Mouse (Mus musculus) embryonic facial prominence, embryonic 12.5 days (tissue): ENCODE measurements at regions not wholly inside any gene's neighbourhood (a gene's known extent, or its start where the extent isn't known, plus 50 kb on each side); places are given as distances from the start of the nearest gene placed in this dataset.
A peak's percentile ranks its signal among the peaks of the same experiment; 100 is the strongest.

Source experiments
- ATAC-seq: fragments of 200-750 bp; cut with Nextera tagmentation; 2 replicates; pipeline ENCODE4 v1.8.0; 2017; ENCODE audit not compliant: insufficient number of reproducible peaks, insufficient read depth, low FRiP score, low TSS enrichment
- H3K27ac ChIP-seq: fragments of 300-500 bp; sonication (generic); 2 replicates; pipeline ENCODE4 v1.5.1; 2016; ENCODE audit warnings: mild to moderate bottlenecking
- H3K27me3 ChIP-seq: fragments of 300-500 bp; sonication (generic); 2 replicates; pipeline ENCODE4 v1.6.1; 2016; ENCODE audit warnings: mild to moderate bottlenecking, moderate library complexity
- H3K36me3 ChIP-seq: fragments of 300-500 bp; sonication (generic); 2 replicates; pipeline ENCODE4 v1.6.1; 2016; ENCODE audit warnings: mild to moderate bottlenecking
- H3K4me1 ChIP-seq: fragments of 300-500 bp; sonication (generic); 2 replicates; pipeline ENCODE4 v1.6.1; 2016
- H3K4me2 ChIP-seq: fragments of 300-500 bp; sonication (generic); replicated peaks from 2 replicates; pipeline ENCODE4 v1.6.1; 2016; ENCODE audit warnings: mild to moderate bottlenecking, moderate library complexity
- H3K4me3 ChIP-seq: fragments of 300-500 bp; sonication (generic); 2 replicates; pipeline ENCODE4 v1.5.1; 2016; ENCODE audit warnings: mild to moderate bottlenecking
- H3K9ac ChIP-seq: fragments of 300-500 bp; sonication (generic); 2 replicates; pipeline ENCODE4 v1.6.1; 2016; ENCODE audit warnings: mild to moderate bottlenecking, moderate library complexity
- H3K9me3 ChIP-seq: fragments of 300-500 bp; sonication (generic); 2 replicates; pipeline ENCODE4 v1.6.1; 2016; ENCODE audit warnings: mild to moderate bottlenecking, moderate library complexity
- WGBS: fragments of 180-500 bp; shearing (Covaris S2); methylation state at CpG from one replicate; pipeline ENCODE4 v1.1.7; 2016; 5-methylcytosine and 5-hydroxymethylcytosine counted together

DNA sequence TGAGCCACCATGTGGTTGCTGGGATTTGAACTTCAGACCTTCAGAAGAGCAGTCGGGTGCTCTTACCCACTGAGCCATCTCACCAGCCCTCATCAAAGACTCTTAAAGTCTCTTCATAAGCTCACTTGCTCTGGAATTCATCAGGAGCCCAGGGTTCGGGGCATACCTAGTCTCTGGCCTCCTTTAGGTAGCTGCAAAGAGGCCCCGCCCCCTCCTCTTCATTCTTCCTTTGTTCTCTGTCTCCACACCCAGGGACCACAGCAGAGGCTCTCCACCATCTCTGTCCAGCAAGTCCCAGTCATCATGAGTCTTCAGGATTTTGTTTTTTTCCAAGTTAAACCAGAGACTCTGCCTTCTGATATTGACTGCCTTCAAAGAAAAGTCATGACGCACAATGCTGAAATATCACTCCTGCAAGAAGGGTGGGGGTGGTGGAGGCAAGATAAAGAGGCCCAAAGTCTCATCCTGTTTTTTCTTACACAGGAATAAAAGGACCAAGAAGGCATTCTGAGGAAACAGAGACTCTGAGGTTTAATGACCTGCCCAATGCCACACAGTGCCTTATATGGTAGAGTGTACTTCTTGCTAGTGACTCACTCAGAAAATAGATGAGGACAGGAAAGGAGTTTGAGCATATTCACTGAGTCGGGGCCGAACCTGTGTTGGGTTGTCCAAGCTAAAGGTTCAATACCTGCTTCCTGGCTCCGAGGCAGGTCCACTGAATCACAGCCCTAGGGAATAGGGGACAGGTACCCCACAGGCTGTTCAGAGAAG lies 211.9 kb downstream of the Xxylt1 start:
- no peak overlapping the region for H3K9ac ChIP-seq
- H3K9me3 ChIP-seq: no peaks in the 10 kb centered on the region
- ATAC-seq: no peak
- no peaks in the 10 kb centered on the region for H3K27me3 ChIP-seq
- H3K27ac ChIP-seq: no peak overlapping the region
- WGBS: 86% methylated on average over 7 of the region's 7 CpGs
- H3K4me2 ChIP-seq: no peak overlapping the region
- no peaks in the 10 kb centered on the region for H3K36me3 ChIP-seq
- peaks cover 11% of the 10 kb centered on the region; the same call in 1 of the 2 replicates for H3K4me1 ChIP-seq
- no peak overlapping the region for H3K4me3 ChIP-seq

- Histone ChIP-seq H3K9ac (no peak overlapping the region), H3K4me1 (peaks cover 11% of the 10 kb centered on the region; the same call in 1 of the 2 replicates), H3K36me3 (no peaks in the 10 kb centered on the region), H3K27ac (no peak overlapping the region), H3K4me2 (0 out of 2 replicates have a peak overlapping the region, but pooled peaks have one; percentile 1), H3K4me3 (no peak overlapping the region), H3K27me3 (no peaks in the 10 kb centered on the region), H3K9me3 (no peaks in the 10 kb centered on the region)
- ATAC-seq: no peak
- 45% methylated on average over 14 of the region's 14 CpGs for WGBS
These were observed 211.1 kb downstream of the Xxylt1 start for GRCm38 (mm10) chr16:30870110-30870509.

DNA sequence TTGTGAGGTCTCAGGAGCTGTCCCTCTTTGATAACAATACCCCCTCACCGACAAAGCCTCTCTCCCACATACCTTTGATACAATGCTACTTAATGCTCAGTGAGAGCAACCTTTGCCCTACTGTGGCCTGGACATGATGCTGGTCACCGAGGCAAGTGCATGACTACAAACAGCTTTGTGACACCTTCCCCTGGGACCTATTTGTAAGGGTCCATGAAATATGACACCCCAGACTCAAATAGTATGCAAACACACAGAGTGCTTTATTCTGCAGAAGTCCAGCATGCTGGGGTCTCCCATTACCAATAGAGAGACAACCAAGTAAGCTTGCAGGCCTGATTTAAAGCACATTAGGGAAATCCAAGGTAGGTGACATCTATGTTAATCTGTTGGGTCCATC lies 210.6 kb downstream of the Xxylt1 start:
- Histone ChIP-seq H3K27ac (no peak overlapping the region), H3K36me3 (no peaks in the 10 kb centered on the region), H3K9me3 (no peaks in the 10 kb centered on the region), H3K4me3 (no peak overlapping the region), H3K9ac (no peak overlapping the region), H3K4me2 (no peak overlapping the region), H3K27me3 (no peaks in the 10 kb centered on the region), H3K4me1 (peaks cover 11% of the 10 kb centered on the region; the same call in 1 of the 2 replicates)
- ATAC-seq: no peak
- WGBS: 15% methylated on average over 2 of the region's 2 CpGs

DNA sequence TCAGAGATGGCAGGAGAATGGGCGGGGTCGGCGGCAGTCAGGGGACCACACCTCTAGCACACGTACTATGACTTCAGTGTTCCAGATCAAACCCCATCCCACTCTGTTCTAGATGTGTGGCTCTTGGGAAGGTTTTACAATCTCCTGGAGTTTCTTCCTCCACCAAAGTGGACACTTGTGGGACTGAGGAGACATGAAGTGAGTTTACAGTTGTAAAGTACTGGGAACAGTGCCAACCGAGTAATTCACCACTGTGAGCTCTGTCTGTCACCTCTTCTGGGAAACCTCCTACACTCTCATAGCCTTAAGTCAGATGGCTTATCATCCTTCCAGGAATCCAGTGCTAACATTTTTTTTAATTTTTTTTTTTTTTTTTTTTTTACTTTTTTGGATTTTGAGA lies 209.1 kb downstream of the Xxylt1 start:
- H3K36me3 ChIP-seq: no peaks in the 10 kb centered on the region
- peaks cover 11% of the 10 kb centered on the region; the same call in 1 of the 2 replicates for H3K4me1 ChIP-seq
- no peak overlapping the region for H3K27ac ChIP-seq
- H3K27me3 ChIP-seq: no peaks in the 10 kb centered on the region
- no peak overlapping the region for H3K4me2 ChIP-seq
- WGBS: 88% methylated on average over 5 of the region's 5 CpGs
- H3K4me3 ChIP-seq: no peak overlapping the region
- ATAC-seq: no peak
- H3K9ac ChIP-seq: no peak overlapping the region
- no peaks in the 10 kb centered on the region for H3K9me3 ChIP-seq

- ATAC-seq: peak; percentile 32; the same call in 1 of the 2 replicates
- H3K4me1 ChIP-seq: peaks cover 11% of the 10 kb centered on the region; the same call in 1 of the 2 replicates
- 0 out of 2 replicates have a peak, but pooled peaks cover 2% of the 10 kb centered on the region for H3K27me3 ChIP-seq
- H3K4me3 ChIP-seq: no peak overlapping the region
- 41% methylated on average over 26 of the region's 26 CpGs for WGBS
- no peaks in the 10 kb centered on the region for H3K9me3 ChIP-seq
- H3K9ac ChIP-seq: no peak overlapping the region
- no peak overlapping the region for H3K27ac ChIP-seq
- no peaks in the 10 kb centered on the region for H3K36me3 ChIP-seq
- peak overlapping the region; percentile 24; the same call in 1 of the 2 replicates for H3K4me2 ChIP-seq
These were observed 207.6 kb downstream of the Xxylt1 start for GRCm38 (mm10) chr16:30873493-30874211.

DNA sequence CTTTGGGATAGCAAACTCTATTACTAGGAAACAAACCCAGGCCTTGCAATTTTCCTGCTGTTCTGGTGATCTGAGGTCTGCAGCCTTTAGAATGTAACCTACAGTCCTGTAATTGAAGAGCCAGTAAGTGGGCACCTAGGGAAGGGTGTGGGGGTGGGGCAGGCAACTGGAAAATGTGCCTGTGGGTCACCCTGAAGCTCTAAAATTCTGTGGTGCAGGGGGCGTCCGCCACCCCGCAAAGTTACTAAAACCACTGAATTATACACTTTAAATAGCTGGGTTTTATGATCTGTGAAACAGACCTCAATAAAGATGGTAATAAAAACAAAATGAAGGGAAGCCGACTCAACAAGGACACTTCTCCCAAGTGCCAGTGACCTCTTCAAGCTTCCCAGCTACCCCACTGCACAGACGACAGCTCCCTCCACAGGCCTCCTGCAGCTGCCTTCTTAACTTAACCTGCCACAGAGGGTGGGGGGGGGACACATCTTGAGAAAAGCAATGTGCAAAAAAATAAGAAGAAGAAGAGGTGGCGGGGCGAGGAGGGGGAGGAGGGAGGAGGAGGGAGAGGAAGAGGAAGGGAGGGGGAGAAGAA lies 205.9 kb downstream of the Xxylt1 start:
- H3K4me2 ChIP-seq: no peak overlapping the region
- no peak for ATAC-seq
- no peak overlapping the region for H3K4me3 ChIP-seq
- peaks cover 7% of the 10 kb centered on the region; the same call in 1 of the 2 replicates for H3K4me1 ChIP-seq
- no peaks in the 10 kb centered on the region for H3K9me3 ChIP-seq
- H3K36me3 ChIP-seq: no peaks in the 10 kb centered on the region
- 73% methylated on average over 7 of the region's 7 CpGs for WGBS
- 0 out of 2 replicates have a peak, but pooled peaks cover 4% of the 10 kb centered on the region for H3K27me3 ChIP-seq
- H3K9ac ChIP-seq: no peak overlapping the region
- H3K27ac ChIP-seq: no peak overlapping the region

DNA sequence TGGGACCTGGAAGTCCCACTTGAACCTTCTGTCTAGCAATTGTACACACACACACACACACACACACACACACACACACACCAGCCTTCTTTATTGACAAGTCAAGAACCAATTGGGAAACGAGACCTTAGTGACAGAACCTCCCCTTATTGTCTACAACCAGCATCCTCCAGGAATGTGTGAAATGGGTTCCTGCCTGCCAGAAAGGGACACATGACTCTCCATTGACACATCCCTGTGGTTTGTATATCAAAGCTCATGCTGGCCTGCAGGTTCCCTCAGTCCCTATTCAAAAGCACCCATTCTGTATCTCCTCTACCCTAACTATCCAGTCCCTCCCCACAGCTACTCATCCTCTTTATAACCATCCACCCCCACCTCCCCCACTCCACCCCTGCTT lies 202.4 kb downstream of the Xxylt1 start:
- H3K9ac ChIP-seq: no peak overlapping the region
- no peak for ATAC-seq
- WGBS: 86% methylated on average over 1 of the region's 1 CpGs

GRCm38 (mm10) chr16:30879878-30880277 lies 201.4 kb downstream of the Xxylt1 start:
- H3K9me3 ChIP-seq: no peaks in the 10 kb centered on the region
- H3K27ac ChIP-seq: no peak overlapping the region
- H3K9ac ChIP-seq: no peak overlapping the region
- H3K4me3 ChIP-seq: no peak overlapping the region
- no peaks in the 10 kb centered on the region for H3K36me3 ChIP-seq
- 89% methylated on average over 1 of the region's 1 CpGs for WGBS
- H3K27me3 ChIP-seq: 0 out of 2 replicates have a peak, but pooled peaks cover 4% of the 10 kb centered on the region
- H3K4me1 ChIP-seq: no peaks in the 10 kb centered on the region
- no peak for ATAC-seq
- no peak overlapping the region for H3K4me2 ChIP-seq

More for the DNA sequence above, 202.4 kb downstream of the Xxylt1 start:
- Histone ChIP-seq H3K4me3 (no peak overlapping the region), H3K27me3 (0 out of 2 replicates have a peak, but pooled peaks cover 4% of the 10 kb centered on the region), H3K4me2 (no peak overlapping the region), H3K27ac (no peak overlapping the region), H3K9me3 (no peaks in the 10 kb centered on the region), H3K36me3 (no peaks in the 10 kb centered on the region), H3K4me1 (0 out of 2 replicates have a peak, but pooled peaks cover 2% of the 10 kb centered on the region)

- WGBS: 86% methylated on average over 3 of the region's 3 CpGs
These were observed 200.6 kb downstream of the Xxylt1 start for GRCm38 (mm10) chr16:30880682-30881081.

GRCm38 (mm10) chr16:30881186-30881585 lies 200.0 kb downstream of the Xxylt1 start:
- Histone ChIP-seq H3K4me1 (no peaks in the 10 kb centered on the region), H3K36me3 (no peaks in the 10 kb centered on the region), H3K4me3 (no peak overlapping the region), H3K27me3 (0 out of 2 replicates have a peak, but pooled peaks cover 4% of the 10 kb centered on the region), H3K27ac (no peak overlapping the region), H3K4me2 (no peak overlapping the region), H3K9me3 (no peaks in the 10 kb centered on the region), H3K9ac (no peak overlapping the region)
- ATAC-seq: no peak
- WGBS: 75% methylated on average over 5 of the region's 5 CpGs

More at GRCm38 (mm10) chr16:30880682-30881081, 200.6 kb downstream of the Xxylt1 start:
- Histone ChIP-seq H3K4me1 (no peaks in the 10 kb centered on the region), H3K36me3 (no peaks in the 10 kb centered on the region), H3K27me3 (0 out of 2 replicates have a peak, but pooled peaks cover 4% of the 10 kb centered on the region), H3K27ac (no peak overlapping the region), H3K9me3 (no peaks in the 10 kb centered on the region), H3K4me3 (no peak overlapping the region), H3K4me2 (no peak overlapping the region), H3K9ac (no peak overlapping the region)
- no peak for ATAC-seq

GRCm38 (mm10) chr16:30883490-30884188 lies 197.6 kb downstream of the Xxylt1 start:
- no peaks in the 10 kb centered on the region for H3K36me3 ChIP-seq

More at GRCm38 (mm10) chr16:30883490-30884188, 197.6 kb downstream of the Xxylt1 start:
- Histone ChIP-seq H3K9ac (no peak overlapping the region), H3K4me1 (no peaks in the 10 kb centered on the region), H3K9me3 (no peaks in the 10 kb centered on the region), H3K4me2 (no peak overlapping the region), H3K4me3 (no peak overlapping the region), H3K27me3 (0 out of 2 replicates have a peak, but pooled peaks cover 2% of the 10 kb centered on the region), H3K27ac (no peak overlapping the region)
- ATAC-seq: no peak
- 70% methylated on average over 13 of the region's 13 CpGs for WGBS
